Mouse (Mus musculus) kidney, embryonic 15.5 days (tissue): ENCODE results near the gene Cyp2c40. TPM values are rescaled to one million over a fixed set of nuclear protein-coding genes. Genes with fewer than 3 reads are reported as not detected.
"Not testable (repeated sequence)": the region's sequence is repeated elsewhere in the genome, so short reads cannot be mapped to it uniquely, and the experiment has no call there.

Experiments
- ATAC-seq: fragments of 200-750 bp; cut with Nextera tagmentation; replicated peaks from 2 replicates; pipeline ENCODE4 v1.8.0; 2017; ENCODE audit warnings: moderate TSS enrichment; ENCODE audit not compliant: low FRiP score
- H3K27ac ChIP-seq: fragments of 300-500 bp; sonication (generic); 2 replicates; pipeline ENCODE4 v1.5.1; 2015; ENCODE audit warnings: mild to moderate bottlenecking, inconsistent platforms
- H3K27me3 ChIP-seq: fragments of 300-500 bp; sonication (generic); 2 replicates; pipeline ENCODE4 v1.6.1; 2015; ENCODE audit warnings: inconsistent platforms
- H3K36me3 ChIP-seq: fragments of 300-500 bp; sonication (generic); 2 replicates; pipeline ENCODE4 v1.6.1; 2015; ENCODE audit warnings: inconsistent platforms
- H3K4me1 ChIP-seq: fragments of 300-500 bp; sonication (generic); 2 replicates; pipeline ENCODE4 v1.6.1; 2015; ENCODE audit warnings: inconsistent platforms
- H3K4me2 ChIP-seq: fragments of 300-500 bp; sonication (generic); 2 replicates; pipeline ENCODE4 v1.6.1; 2015; ENCODE audit warnings: moderate library complexity, mild to moderate bottlenecking, inconsistent platforms
- H3K4me3 ChIP-seq: fragments of 300-500 bp; sonication (generic); replicated peaks from 2 replicates; pipeline ENCODE4 v1.5.1; 2015; ENCODE audit warnings: mild to moderate bottlenecking, inconsistent platforms
- H3K9ac ChIP-seq: fragments of 300-500 bp; sonication (generic); 2 replicates; pipeline ENCODE4 v1.6.1; 2015; ENCODE audit warnings: mild to moderate bottlenecking, inconsistent platforms
- H3K9me3 ChIP-seq: fragments of 300-500 bp; sonication (generic); replicated peaks from 2 replicates; pipeline ENCODE4 v1.6.1; 2016; ENCODE audit warnings: inconsistent platforms
- WGBS: fragments of 180-500 bp; shearing (Covaris S2); methylation state at CpG from one replicate; pipeline ENCODE4 v1.1.7; 2015; ENCODE audit warnings: mixed read lengths; 5-methylcytosine and 5-hydroxymethylcytosine counted together
- polyA plus RNA-seq: library from polyadenylated mRNA; unstranded; fragments of >200 nt; fragmentation: Nextera tagmentation; extraction: Ambion mirVana; gene quantifications from 2 replicates; pipeline ENCODE4 v1.2.1, GENCODE M21; 2015

Cyp2c40 gene
- not detected in 2 replicates for polyA plus RNA-seq

DNA sequence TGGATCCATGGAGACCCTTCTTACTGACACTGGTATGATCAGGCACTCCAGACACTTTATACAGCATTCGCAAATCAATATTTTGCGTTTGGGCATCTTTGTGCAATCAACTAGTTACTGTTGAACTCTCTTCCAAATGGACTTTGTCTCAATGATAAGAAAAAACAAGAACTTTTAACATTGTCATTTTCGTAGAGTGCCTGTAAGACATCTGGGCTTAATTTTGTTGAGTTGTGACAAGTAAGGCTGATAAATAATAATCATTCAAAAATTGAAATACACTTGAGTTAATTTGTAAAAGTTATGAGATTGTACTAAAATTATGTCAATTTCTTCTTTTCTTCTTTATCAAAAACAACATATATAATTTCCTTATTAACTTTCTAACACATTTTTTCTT, at the start of gene Cyp2c40:
Gene Cyp2c40, minus strand, starts transcription at position 101 of the 400 bp plus-strand sequence.
- WGBS, result 83% methylated on average over 3 of the region's 3 CpGs
- not testable (repeated sequence) for H3K4me1 ChIP-seq, H3K4me2 ChIP-seq, H3K27me3 ChIP-seq, H3K9me3 ChIP-seq, ATAC-seq, H3K4me3 ChIP-seq, H3K27ac ChIP-seq, H3K36me3 ChIP-seq, H3K9ac ChIP-seq

DNA sequence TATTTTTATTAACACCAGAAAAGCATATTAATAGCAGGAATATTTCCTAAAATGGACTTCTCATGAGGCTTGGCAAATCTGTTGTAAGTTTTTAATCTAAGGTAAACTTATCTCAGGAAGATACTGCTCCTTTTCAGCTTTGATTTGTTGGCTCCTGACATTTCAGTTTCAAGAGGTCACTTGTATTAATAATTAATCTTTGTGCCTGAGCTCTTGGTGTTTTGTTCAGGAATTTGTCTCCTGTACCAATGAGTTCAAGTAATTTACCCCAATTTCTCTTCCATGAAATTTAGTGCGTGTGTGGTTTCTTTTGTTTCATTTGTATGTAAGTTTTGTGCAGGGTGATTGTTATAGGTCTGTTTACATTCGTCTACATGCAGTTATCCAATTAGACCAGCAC, 8.3 kb upstream of the Cyp2c40 start:
- not testable (repeated sequence) for ATAC-seq, H3K9me3 ChIP-seq, H3K4me2 ChIP-seq, H3K36me3 ChIP-seq, H3K4me1 ChIP-seq, H3K27me3 ChIP-seq, H3K9ac ChIP-seq, H3K4me3 ChIP-seq, H3K27ac ChIP-seq
- 75% methylated on average over 2 of the region's 2 CpGs for WGBS

DNA sequence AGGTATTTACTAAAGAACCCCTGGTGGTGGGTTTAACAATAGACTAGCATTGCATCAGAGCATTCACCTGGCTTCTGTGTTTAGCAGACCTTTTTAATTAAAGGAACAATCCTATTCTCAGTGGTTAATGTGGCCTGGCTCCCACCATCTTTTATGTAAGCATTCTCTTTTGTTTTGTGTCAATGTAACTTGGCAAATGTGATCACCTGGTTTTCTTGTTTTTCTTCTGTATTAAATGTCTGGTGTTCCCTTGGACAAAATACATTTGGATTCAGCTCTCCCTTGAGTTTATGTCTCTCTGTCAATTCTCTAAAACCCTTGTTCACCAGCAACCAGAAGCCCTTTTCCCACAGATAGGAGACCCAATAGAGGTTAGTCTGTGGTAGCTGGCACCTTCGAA, 3.8 kb upstream of the Cyp2c40 start:
- not testable (repeated sequence) for H3K9ac ChIP-seq, ATAC-seq, H3K4me1 ChIP-seq, H3K27ac ChIP-seq, H3K36me3 ChIP-seq, H3K4me2 ChIP-seq, H3K9me3 ChIP-seq, H3K4me3 ChIP-seq, H3K27me3 ChIP-seq
- 84% methylated on average over 1 of the region's 1 CpGs for WGBS

DNA sequence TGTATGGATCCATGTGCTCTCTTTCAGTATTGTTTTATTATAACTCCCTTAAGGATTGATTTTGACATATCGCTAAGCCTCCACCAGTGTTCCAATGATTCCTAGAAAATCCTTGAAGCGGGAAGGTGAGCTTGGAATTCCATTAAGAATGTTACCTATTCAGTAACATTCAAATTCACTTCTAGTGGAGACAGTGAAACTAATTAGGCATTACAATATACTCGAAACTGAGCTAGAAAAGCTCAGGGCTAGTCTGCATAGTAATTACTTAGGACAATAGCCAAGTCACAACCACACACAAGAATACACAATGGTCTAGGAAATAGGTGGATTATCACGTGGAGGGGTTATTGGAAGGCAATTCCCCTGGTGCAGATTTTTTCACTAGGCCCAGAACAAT, 3.4 kb upstream of the Cyp2c40 start:
- not testable (repeated sequence) for H3K27me3 ChIP-seq, H3K36me3 ChIP-seq, H3K9ac ChIP-seq, H3K4me3 ChIP-seq, H3K4me1 ChIP-seq, H3K27ac ChIP-seq, H3K9me3 ChIP-seq, H3K4me2 ChIP-seq, ATAC-seq
- 74% methylated on average over 4 of the region's 4 CpGs for WGBS

DNA sequence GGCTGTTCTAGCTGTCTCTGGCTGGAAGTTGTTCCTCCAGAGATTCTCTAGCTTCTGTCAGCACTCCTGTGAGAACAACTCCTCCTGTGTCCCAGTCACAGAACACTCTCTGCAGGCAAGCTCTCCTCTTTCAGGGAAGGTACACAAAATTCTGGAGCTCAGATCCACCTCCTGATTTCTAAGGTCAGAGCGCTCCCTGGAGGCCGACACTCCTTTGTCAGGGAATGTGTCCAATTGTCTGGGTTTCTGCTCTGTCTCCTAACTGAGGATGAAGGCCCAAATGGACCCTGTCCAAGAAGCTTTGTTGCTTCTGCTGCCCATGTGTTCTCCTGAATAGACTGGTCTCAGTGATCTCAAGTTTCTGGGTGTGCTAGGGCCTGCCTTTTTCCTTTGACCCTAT, 27.2 kb downstream of the Cyp2c40 start:
- not testable (repeated sequence) for ATAC-seq, H3K36me3 ChIP-seq, H3K4me2 ChIP-seq, H3K27me3 ChIP-seq, H3K4me1 ChIP-seq, H3K9ac ChIP-seq, H3K9me3 ChIP-seq, H3K27ac ChIP-seq, H3K4me3 ChIP-seq
- 80% methylated on average over 2 of the region's 2 CpGs for WGBS

DNA sequence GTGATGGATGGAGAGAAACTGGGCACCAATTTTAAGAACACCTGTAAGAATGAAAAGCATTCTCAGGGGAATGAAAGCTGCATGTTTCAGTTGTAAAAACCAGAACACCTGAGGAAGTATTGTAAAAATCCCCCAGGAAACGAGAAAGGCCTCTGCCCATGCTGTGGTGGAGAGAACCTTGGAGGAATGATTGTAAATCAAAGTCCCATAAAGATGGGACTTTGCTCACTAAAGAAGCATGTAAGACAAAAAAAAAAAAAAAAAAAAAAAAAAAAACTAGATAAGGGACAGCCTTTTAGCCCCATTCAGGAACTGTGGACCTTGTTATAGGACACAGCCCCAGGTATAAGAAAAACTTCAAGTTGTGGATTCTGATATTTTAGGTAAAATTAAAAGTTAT, 67.3 kb downstream of the Cyp2c40 start:
- H3K36me3 ChIP-seq, result no peaks in the 10 kb centered on the region
- WGBS, result 47% methylated on average over 1 of the region's 1 CpGs
- no peak overlapping the region for H3K9ac ChIP-seq
- no peak overlapping the region for H3K27ac ChIP-seq
- no peak overlapping the region for H3K4me2 ChIP-seq
- H3K27me3 ChIP-seq, result no peaks in the 10 kb centered on the region
- no peak for ATAC-seq
- no peaks in the 10 kb centered on the region for H3K4me1 ChIP-seq
- no peak overlapping the region for H3K4me3 ChIP-seq
- no peaks in the 10 kb centered on the region for H3K9me3 ChIP-seq

DNA sequence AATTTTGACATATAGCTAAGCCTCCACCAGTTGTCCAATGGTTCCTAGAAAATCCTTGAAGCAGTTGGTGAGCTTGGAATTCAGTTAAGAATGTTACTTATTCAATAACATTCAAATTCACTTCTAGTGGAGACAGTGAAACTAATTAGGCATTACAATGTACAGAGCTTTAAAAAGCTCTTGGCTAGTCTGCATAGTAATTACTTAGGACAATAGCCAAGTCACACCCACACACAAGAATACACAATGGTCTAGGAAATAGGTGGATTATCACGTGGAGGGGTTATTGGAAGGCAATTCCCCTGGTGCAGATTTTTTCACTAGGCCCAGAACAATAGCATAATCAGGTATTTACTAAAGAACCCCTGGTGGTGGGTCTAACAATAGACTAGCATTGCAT, 68.3 kb downstream of the Cyp2c40 start:
- H3K27ac ChIP-seq, H3K4me2 ChIP-seq, H3K9me3 ChIP-seq, H3K36me3 ChIP-seq, H3K9ac ChIP-seq, H3K4me1 ChIP-seq, H3K27me3 ChIP-seq, ATAC-seq, H3K4me3 ChIP-seq: not testable (repeated sequence)
- 57% methylated on average over 1 of the region's 1 CpGs for WGBS

DNA sequence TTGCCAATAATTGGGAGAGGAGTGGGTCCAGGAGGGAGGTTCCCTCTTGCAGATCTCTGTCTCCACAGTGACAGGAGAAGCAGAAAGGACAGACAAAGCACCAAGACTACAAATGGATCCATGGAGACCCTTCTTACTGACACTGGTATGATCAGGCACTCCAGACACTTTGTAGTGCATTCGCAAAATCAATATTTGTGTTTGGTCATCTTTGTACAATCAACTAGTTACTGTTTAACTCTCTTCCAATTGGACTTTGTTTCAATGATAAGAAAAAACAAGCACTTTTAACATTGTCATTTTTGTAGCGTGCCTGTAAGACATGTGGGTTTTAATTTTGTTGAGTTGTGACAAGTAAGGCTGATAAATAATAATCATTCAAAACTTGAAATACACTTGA, 71.7 kb downstream of the Cyp2c40 start, which contains the start of gene Cyp2c68:
Gene Cyp2c68, minus strand, starts transcription at position 135 of the 400 bp plus-strand sequence.
- no peak within 1 kb of the TSS for H3K27ac ChIP-seq
- 83% methylated on average over 2 of the region's 2 CpGs for WGBS
- H3K4me2 ChIP-seq, result no peak within 1 kb of the TSS
- no peak for ATAC-seq
- no peaks in the 10 kb centered on the region for H3K36me3 ChIP-seq
- no peak within 1 kb of the TSS for H3K4me3 ChIP-seq
- no peaks in the 10 kb centered on the region for H3K9me3 ChIP-seq
- no peak within 1 kb of the TSS for H3K9ac ChIP-seq
- no peaks in the 10 kb centered on the region for H3K27me3 ChIP-seq
- no peaks in the 10 kb centered on the region for H3K4me1 ChIP-seq

Other genes starting within 250 kb of the Cyp2c40 start
- not detected in 2 replicates for gene Cyp2c67, start 163.8 kb downstream of the Cyp2c40 start, polyA plus RNA-seq
- gene Cyp2c68, start 71.8 kb downstream of the Cyp2c40 start, polyA plus RNA-seq, result 1.0 and 2.6 TPM in 2 replicates
- gene Cyp2c69, start 74.0 kb upstream of the Cyp2c40 start, polyA plus RNA-seq, result not detected in 2 replicates
- not detected in 2 replicates for gene Cyp2c37, start 179.6 kb upstream of the Cyp2c40 start, polyA plus RNA-seq